Mouse (Mus musculus) small intestine, adult 2 months (tissue): ENCODE data around the gene Rps27a.

Experiments
- CTCF ChIP-seq: fragments of 200-500 bp; IDR thresholded peaks from 2 replicates; pipeline ENCODE4 v1.5.1; 2012; ENCODE audit warnings: low read depth, mild to moderate bottlenecking, control low read depth, inconsistent platforms, low read length, moderate library complexity, mixed read lengths; ENCODE audit not compliant: insufficient replicate concordance, insufficient read length; ENCODE audit errors: extremely low read depth
- POLR2A ChIP-seq: fragments of 200-500 bp; IDR thresholded peaks from 2 replicates; pipeline ENCODE4 v1.6.1; 2012; ENCODE audit warnings: low read depth, mild to moderate bottlenecking, control low read depth, inconsistent platforms, low read length, moderate library complexity

DNA sequence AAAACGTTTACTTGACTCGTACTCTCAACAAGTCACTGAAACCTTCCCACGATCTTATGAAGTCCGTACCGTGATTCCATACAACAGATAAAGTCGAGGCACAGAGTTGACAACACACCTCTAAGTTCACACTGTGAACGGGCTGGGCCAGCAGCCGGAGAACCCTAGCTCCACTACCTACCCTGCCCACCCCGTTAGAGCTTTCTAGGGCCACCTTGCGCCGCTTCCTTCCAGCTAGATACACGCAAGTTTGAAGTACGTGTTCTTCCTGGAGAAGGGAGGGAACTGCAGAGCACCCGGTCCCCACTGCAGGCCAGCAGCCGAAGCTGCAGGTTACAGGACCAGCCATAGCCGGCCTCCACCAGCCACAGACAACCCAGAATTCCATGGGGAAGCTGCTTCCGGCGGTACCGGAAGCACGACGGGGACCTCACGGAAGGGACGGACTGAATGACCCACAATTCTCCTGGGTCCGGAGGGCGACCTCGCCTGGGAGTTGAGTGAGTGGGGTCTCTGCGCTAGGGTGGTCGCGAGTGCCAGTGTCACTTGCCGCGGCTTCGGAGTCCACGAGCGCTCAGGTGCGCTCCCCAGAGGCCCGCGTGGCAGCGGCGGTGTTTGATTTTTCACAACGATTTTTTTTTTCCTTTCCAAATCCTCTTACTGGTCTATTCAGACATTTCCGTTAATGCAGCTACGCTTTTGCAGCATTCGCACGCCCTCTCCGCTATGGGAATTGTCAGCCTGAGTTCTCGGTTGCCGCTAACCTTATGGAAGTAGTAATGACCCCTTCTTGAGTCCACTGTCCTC lies 21.7 kb downstream of the Rps27a start, which contains the start of gene Mtif2:
- TF ChIP-seq POLR2A = peak; percentile 79
- no peak for TF ChIP-seq CTCF
